Mouse (Mus musculus) duodenum, adult 2 months (tissue): Measurements from ENCODE around the gene Cuta. TPM values are rescaled to one million over a fixed set of nuclear protein-coding genes. Genes with fewer than 3 reads are reported as not detected.

Experiments
- polyA plus RNA-seq: library from polyadenylated mRNA; depleted of rRNA; stranded (reverse); fragments of >200 nt; gene quantifications from 2 replicates; pipeline ENCODE4 v1.2.3, GENCODE M21; 2012; ENCODE audit warnings: low replicate concordance; rRNA removed

Gene Cuta
- 239 and 257 TPM in 2 replicates for polyA plus RNA-seq

DNA sequence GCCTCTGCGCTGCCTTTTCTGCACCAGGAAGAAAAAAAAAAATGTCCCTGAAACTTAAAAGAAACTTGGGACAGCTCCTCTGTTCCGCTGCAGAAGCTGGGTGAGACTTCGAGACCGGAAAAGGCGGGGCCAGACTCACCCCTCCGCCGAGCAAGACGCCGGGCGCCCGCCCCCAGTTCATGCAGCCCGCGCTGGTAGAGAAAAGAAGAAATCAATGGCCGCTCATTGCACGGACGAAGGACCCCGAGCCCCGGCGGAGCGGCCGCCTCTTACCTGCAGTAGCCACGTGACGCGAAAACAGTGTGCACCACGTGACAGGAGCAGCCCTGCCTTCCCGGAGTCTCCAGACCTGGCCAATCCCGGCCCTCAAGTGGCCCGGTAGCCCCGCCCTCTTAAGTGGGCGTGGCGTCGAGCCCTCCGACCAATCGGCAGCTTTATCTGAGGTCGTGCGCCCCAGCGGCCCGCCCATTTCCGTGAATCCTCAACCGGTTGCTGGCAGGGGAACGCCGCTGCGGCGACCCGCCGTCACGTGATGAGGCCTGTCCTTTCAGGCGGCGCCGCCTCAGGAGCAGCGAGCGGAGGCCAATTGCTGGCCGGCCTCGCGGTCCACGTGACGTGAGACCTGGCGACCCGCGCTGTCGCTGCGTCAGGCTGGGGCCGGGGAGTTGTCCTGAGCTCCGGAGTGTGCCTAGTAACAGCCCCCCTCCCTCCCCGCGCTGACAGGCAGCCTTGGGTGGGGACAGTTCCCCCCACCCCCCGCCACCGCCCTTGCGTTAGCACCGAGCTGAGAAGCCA is at the start of gene Cuta:
TSS of gene Cuta (minus strand) at position 392 of the 795 bp plus-strand sequence.

DNA sequence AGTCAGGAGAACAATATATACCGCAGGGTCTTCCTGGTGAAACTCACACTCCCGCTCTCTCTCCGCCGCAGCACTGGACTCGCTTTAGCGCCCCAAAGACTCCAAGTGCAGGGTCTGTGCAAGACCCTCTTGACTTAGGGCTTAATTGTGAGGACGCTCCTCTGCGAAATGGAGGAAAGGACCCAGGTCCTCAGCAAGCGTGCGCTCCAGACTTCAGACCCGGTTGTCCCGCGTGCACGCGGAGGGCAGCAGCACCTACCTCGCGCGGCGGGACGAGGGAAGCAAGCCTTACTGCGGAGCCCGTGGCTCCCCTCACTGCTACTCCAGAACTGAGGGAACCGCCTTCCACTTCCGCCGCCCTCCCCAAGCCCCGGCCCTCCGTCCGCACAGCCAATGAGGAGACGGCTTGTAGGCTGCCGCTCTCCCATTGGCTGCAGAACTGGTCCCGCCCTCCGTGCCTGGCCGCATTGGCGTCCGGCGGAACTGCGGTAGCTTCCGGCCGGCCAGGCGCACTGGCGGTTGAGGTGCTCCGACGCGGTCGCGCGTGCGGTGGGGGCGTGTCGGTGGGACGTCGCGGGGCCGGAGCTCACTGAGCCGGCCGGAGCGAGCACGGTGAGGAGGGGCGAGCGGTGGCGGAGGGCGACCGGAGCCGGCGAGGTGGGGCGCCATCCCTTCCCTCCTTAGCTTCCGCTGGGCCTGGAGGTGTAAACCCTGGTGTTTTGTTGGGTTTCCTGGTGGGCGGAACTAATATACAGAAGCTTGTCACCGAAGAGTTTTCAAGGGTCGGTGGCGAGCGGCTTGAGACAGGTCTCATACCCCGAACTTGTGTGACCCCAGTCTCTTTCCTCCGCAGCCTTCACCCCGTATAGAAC is 33.6 kb upstream of the Cuta start, which contains the start of gene Zbtb9:
TSS of gene Zbtb9 (plus strand) at position 465 of the 872 bp plus-strand sequence.

DNA sequence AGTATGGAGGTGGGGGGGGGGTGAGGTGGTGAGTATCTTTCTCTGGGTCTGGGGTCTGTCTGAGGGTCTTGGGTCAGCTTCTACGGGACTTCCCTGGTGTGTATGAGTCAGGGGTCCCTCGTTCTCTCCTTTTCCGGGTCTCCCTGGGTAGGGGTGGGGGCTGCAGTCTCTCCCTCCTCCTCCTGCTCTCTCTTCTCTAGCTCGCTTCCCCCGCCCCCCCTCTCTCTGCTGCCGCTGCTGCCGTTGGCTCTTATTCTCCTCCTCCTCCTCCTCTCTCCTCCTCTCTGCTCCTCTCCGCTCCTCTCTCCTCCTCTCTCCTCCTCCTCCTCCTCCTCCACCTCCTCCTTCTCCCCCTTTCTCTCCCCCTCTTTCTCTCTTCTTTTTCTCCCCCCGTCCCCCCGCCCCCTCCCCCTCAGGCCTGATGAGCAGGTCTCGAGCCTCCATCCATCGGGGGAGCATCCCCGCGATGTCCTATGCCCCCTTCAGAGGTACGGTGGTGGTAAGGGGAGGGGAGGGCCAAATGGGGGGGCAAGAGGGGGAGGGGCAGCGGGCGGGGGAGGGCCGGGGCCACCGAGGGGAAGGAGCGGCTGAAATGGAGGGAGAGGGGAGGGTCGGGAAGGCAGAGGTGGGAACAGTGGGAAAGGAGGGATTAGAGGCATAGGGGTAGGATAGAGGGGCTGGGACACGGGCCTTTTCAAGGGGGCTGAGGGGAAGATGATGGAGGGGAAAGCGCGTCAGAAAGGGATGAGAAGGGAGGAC is 1.8 kb upstream of the Cuta start, which contains the start of gene Syngap1:
TSS of gene Syngap1 (plus strand) at position 223 of the 759 bp plus-strand sequence.

DNA sequence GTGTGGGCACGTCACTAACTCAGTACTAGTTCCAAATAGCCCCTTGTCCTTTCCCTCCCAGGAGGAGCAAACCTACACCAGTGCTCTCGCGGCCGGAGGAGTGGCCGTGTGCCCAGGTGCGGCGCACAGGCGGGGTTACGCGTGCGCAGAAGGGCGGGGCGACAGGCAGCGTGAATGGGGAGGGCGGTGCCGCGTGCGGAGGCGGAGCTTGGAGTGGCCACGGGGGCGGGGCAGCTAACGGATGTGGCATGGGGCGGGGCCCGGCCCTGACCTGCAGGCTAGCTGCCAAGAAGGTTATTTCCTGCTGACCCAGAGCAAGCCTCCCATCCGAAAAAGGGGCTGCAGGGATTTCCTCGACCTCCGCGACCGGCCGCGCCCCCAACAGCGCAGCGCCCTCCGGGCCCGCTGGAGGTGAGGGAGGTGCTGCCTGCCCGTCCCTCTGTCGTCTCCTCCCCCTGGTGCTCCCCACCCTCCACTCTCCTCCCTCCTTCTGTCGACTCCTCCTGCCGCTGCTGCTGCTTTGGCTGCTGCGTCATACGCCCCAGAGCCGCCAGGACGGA is 6.5 kb downstream of the Cuta start, which contains the start of gene Phf1:
TSS of gene Phf1 (plus strand) at position 214 of the 560 bp plus-strand sequence.

DNA sequence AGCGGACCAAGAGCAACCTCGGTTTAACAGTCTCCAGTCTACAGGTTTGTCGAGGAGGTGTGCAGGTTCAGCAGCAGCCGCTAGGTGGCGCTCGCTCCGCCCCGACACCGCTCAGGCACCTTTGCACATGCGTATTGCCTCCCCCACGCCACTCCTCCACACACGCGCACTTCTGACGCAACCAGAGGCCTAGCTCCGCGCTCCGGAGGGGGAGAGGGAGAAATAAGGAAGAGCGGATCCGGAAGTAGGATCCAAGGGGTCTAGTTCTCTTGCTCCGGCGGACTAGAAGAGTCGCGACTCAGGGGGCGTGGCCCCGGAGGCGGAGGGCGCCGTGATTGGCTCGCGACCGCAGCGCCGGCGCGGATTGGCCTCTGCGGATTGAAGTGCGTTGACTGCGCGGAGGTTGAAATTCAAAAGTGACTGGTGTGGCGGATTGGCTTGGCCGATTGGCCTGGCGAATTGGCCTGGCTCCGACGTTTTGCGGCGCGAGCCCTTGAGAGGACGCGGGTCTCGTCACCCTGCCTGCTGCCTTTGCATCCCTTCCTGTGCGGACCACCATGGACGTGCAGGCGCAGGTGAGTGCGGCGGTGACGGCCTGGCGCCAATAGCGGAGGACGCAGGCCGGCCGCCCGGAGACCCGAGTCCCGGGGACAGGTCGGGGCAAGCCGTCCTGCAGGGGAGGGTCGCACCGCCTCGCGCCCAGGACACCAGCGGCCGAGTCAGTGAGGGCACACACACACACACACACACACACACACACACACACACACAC is 22.5 kb downstream of the Cuta start, which contains the start of gene Kifc5b:
TSS of gene Kifc5b (plus strand) at position 381 of the 772 bp plus-strand sequence.

Other genes with a start within 250 kb of the Cuta start
- 0.78 and 0.98 TPM in 2 replicates for gene Crebrf, start 223.9 kb downstream of the Cuta start, polyA plus RNA-seq
- 15.4 and 15.7 TPM in 2 replicates for gene Bnip1, start 158.5 kb downstream of the Cuta start, polyA plus RNA-seq
- 5.3 TPM in 1 of 2 replicates, not detected in the other for gene Nkx2-5, start 94.6 kb downstream of the Cuta start, polyA plus RNA-seq
- gene Kifc5b, start 22.5 kb downstream of the Cuta start, polyA plus RNA-seq, result 3.5 and 4.5 TPM in 2 replicates
- 83.9 and 132 TPM in 2 replicates for gene Phf1, start 6.5 kb downstream of the Cuta start, polyA plus RNA-seq
- 9.3 and 11.2 TPM in 2 replicates for gene Syngap1, start 1.7 kb upstream of the Cuta start, polyA plus RNA-seq
- gene Zbtb9, start 33.6 kb upstream of the Cuta start, polyA plus RNA-seq, result 6.3 and 10.8 TPM in 2 replicates
- 196 and 361 TPM in 2 replicates for gene Bak1, start 89.4 kb upstream of the Cuta start, polyA plus RNA-seq
- gene Itpr3, start 117.7 kb upstream of the Cuta start, polyA plus RNA-seq, result 37.1 and 51.3 TPM in 2 replicates
- 63.1 and 115 TPM in 2 replicates for gene Uqcc2, start 194.3 kb upstream of the Cuta start, polyA plus RNA-seq
- gene Ip6k3, start 228.2 kb upstream of the Cuta start, polyA plus RNA-seq, result 0.04 and 0.05 TPM in 2 replicates